Mouse (Mus musculus) heart, postnatal 0 days (tissue): Measurements from ENCODE around the gene D430042O09Rik.

Experiments
- CTCF ChIP-seq: IDR thresholded peaks from 2 replicates; pipeline ENCODE4 v1.5.1; 2016; ENCODE audit warnings: antibody characterized with exemption, control low read depth, low read depth
- EP300 ChIP-seq: IDR thresholded peaks from 2 replicates; pipeline ENCODE4 v1.6.1; 2016; ENCODE audit warnings: antibody characterized with exemption, low read depth

GRCm38 (mm10) chr7:125812721-125813120 is 105.0 kb downstream of the D430042O09Rik start:
- TF ChIP-seq CTCF (no peak), EP300 (no peak)
